Mouse (Mus musculus): ENCODE measurements at regions not wholly inside any gene's neighbourhood (a gene's known extent, or its start where the extent isn't known, plus 50 kb on each side); places are given as distances from the start of the nearest gene placed in this dataset.

DNA sequence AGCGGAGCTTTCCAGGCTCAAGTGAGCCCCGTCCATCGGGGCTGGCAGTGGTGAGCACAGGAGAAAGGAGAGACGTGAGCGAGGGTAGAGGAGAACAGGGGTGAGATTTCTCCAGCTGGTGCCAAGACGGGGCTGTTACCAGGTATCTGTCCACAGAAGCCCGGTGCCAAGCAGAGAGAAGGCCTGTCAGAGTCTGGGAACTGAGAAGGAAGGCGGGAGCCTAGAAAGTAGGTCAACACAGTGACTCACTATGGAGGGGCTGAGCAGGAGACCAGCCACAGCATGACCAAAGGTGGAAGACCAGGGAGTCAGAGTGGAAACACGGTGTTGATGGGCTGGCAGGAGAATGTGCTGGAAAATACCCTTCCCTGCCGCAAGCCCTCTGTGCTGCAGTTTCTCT, 245.0 kb downstream of the Tgfb2 start:
- TF ChIP-seq CTCF (IDR thresholded peaks at IDR 0.05; ENCODE audit: borderline replicate concordance, insufficient read depth, low read depth, low read length) (no peak), POLR2A (IDR thresholded peaks at IDR 0.05; ENCODE audit: borderline replicate concordance, insufficient read depth, low read length) (no peak)

All from cerebellum, adult 2 months (tissue).